Mouse (Mus musculus) lung, adult 2 months (tissue): ENCODE data around the gene Ptgis. TPM values are rescaled to one million over a fixed set of nuclear protein-coding genes. Genes with fewer than 3 reads are reported as not detected.

Experiments used
- DNase-seq: peaks from one replicate; pipeline ENCODE4 v3.0.0; 2022
- H3K4me1 ChIP-seq: fragments of 200-500 bp; 2 replicates; pipeline ENCODE4 v1.6.1; 2011; ENCODE audit warnings: low read length; ENCODE audit not compliant: control insufficient read depth, insufficient read depth
- H3K4me3 ChIP-seq: fragments of 200-500 bp; replicated peaks from 2 replicates; pipeline ENCODE3; 2011; ENCODE audit warnings: low read depth, mild to moderate bottlenecking, control low read depth, low read length; ENCODE audit errors: extremely low read depth
- CTCF ChIP-seq: fragments of 200-500 bp; IDR thresholded peaks from 2 replicates; pipeline ENCODE4 v1.5.1; 2011; ENCODE audit warnings: mild to moderate bottlenecking, low read length, control low read depth; ENCODE audit not compliant: insufficient read depth
- POLR2A ChIP-seq: fragments of 200-500 bp; IDR thresholded peaks from 2 replicates; pipeline ENCODE4 v1.6.1; 2011; ENCODE audit warnings: low read depth, mild to moderate bottlenecking, control low read depth, low read length, borderline replicate concordance; ENCODE audit errors: extremely low read depth
- WGBS: fragments of 180-500 bp; shearing (Covaris S2); methylation state at CpG from one replicate; pipeline ENCODE4 v1.1.7; 2018; 5-methylcytosine and 5-hydroxymethylcytosine counted together
- polyA plus RNA-seq: library from polyadenylated mRNA; depleted of rRNA; stranded (reverse); fragments of >200 nt; gene quantifications from 2 replicates; pipeline ENCODE4 v1.2.3, GENCODE M21; 2012

Gene Ptgis
- polyA plus RNA-seq, 1 experiment, result 105 TPM

- no peak overlapping the region for H3K4me3 ChIP-seq
- DNase-seq, result no peak
- 90% methylated on average over 4 of the region's 4 CpGs for WGBS
- TF ChIP-seq POLR2A (no peak), CTCF (no peak)
- H3K4me1 ChIP-seq, result peaks cover 4% of the 10 kb centered on the region
Measured at GRCm38 (mm10) chr2:167236174-167236573, 4.2 kb downstream of the Ptgis start.

GRCm38 (mm10) chr2:167235338-167236018 is 4.9 kb downstream of the Ptgis start:
- H3K4me3 ChIP-seq, result no peak overlapping the region
- DNase-seq, result no peak
- 63% methylated on average over 17 of the region's 17 CpGs for WGBS
- no peak for TF ChIP-seq CTCF
- 0 out of 2 replicates have a peak, but pooled peaks have one; percentile 28 for TF ChIP-seq POLR2A
- H3K4me1 ChIP-seq, result peaks cover 4% of the 10 kb centered on the region

- TF ChIP-seq POLR2A (no peak), CTCF (no peak)
- WGBS, result 60% methylated on average over 14 of the region's 14 CpGs
- peaks cover 6% of the 10 kb centered on the region for H3K4me1 ChIP-seq
- DNase-seq, result no peak
- no peak overlapping the region for H3K4me3 ChIP-seq
Measured at GRCm38 (mm10) chr2:167233771-167234170, 6.6 kb downstream of the Ptgis start.

- TF ChIP-seq POLR2A (no peak), CTCF (no peak)
- 69% methylated on average over 5 of the region's 5 CpGs for WGBS
- Histone ChIP-seq H3K4me1 (peaks cover 6% of the 10 kb centered on the region), H3K4me3 (no peak overlapping the region)
- DNase-seq, result no peak
Measured at GRCm38 (mm10) chr2:167233009-167233335, 7.4 kb downstream of the Ptgis start.

GRCm38 (mm10) chr2:167232132-167233008 is 8.0 kb downstream of the Ptgis start:
- Histone ChIP-seq H3K4me3 (no peak overlapping the region), H3K4me1 (peaks cover 6% of the 10 kb centered on the region)
- TF ChIP-seq CTCF (no peak), POLR2A (no peak)
- WGBS, result 43% methylated on average over 14 of the region's 14 CpGs
- no peak for DNase-seq

GRCm38 (mm10) chr2:167230554-167230953 is 9.8 kb downstream of the Ptgis start:
- WGBS, result 24% methylated on average over 15 of the region's 15 CpGs
- TF ChIP-seq POLR2A, result no peak
- no peak for TF ChIP-seq CTCF
- Histone ChIP-seq H3K4me1 (peaks cover 6% of the 10 kb centered on the region), H3K4me3 (no peak overlapping the region)
- DNase-seq, result no peak

GRCm38 (mm10) chr2:167224937-167225336 is 15.5 kb downstream of the Ptgis start:
- no peak for TF ChIP-seq CTCF
- no peak for TF ChIP-seq POLR2A
- Histone ChIP-seq H3K4me1 (no peaks in the 10 kb centered on the region), H3K4me3 (no peak overlapping the region)
- 52% methylated on average over 7 of the region's 7 CpGs for WGBS
- DNase-seq, result no peak

- WGBS, result 96% methylated on average over 6 of the region's 6 CpGs
- Histone ChIP-seq H3K4me3 (no peak overlapping the region), H3K4me1 (no peaks in the 10 kb centered on the region)
- DNase-seq, result no peak
- TF ChIP-seq POLR2A (no peak), CTCF (no peak)
Measured at GRCm38 (mm10) chr2:167224194-167224593, 16.2 kb downstream of the Ptgis start.

- WGBS, result 24% methylated on average over 7 of the region's 7 CpGs
- Histone ChIP-seq H3K4me1 (no peaks in the 10 kb centered on the region), H3K4me3 (no peak overlapping the region)
- peak; percentile 60 for DNase-seq
- TF ChIP-seq POLR2A, result no peak
- peak; percentile 82 for TF ChIP-seq CTCF
Measured at GRCm38 (mm10) chr2:167222152-167222551, 18.3 kb downstream of the Ptgis start.

GRCm38 (mm10) chr2:167221159-167221845 is 19.1 kb downstream of the Ptgis start:
- no peak for DNase-seq
- H3K4me1 ChIP-seq, result no peaks in the 10 kb centered on the region
- WGBS, result 78% methylated on average over 13 of the region's 13 CpGs
- TF ChIP-seq POLR2A, result no peak
- no peak for TF ChIP-seq CTCF
- no peak overlapping the region for H3K4me3 ChIP-seq
